Mouse (Mus musculus) liver, adult 2 months (tissue): ENCODE results near the gene Ltbp3. TPM values are rescaled to one million over a fixed set of nuclear protein-coding genes. Genes with fewer than 3 reads are reported as not detected.

ENCODE experiments used
- DNase-seq: peaks from one replicate; pipeline ENCODE4 v3.0.0-alpha.2; 2011; ENCODE audit warnings: low read depth, low spot score; ENCODE audit errors: extremely low read depth
- H3K27ac ChIP-seq: fragments of 200-500 bp; replicated peaks from 2 replicates; pipeline ENCODE4 v1.5.1; 2012; ENCODE audit warnings: low read depth, mild to moderate bottlenecking, control low read depth, inconsistent platforms, low read length; ENCODE audit not compliant: insufficient read depth
- H3K27me3 ChIP-seq: fragments of 200-500 bp; 2 replicates; pipeline ENCODE4 v1.6.1; 2012; ENCODE audit warnings: mild to moderate bottlenecking, moderate library complexity, low read length, inconsistent platforms; ENCODE audit not compliant: control insufficient read depth, insufficient read depth
- H3K36me3 ChIP-seq: fragments of 200-500 bp; 2 replicates; pipeline ENCODE4 v1.6.1; 2012; ENCODE audit warnings: low read length, inconsistent platforms; ENCODE audit not compliant: control insufficient read depth, insufficient read depth
- H3K4me1 ChIP-seq: fragments of 200-500 bp; 2 replicates; pipeline ENCODE4 v1.6.1; 2011; ENCODE audit warnings: low read length; ENCODE audit not compliant: control insufficient read depth, insufficient read depth
- H3K4me3 ChIP-seq: fragments of 200-500 bp; 2 replicates; pipeline ENCODE4 v1.5.1; 2011; ENCODE audit warnings: low read depth, mild to moderate bottlenecking, control low read depth, low read length, moderate library complexity; ENCODE audit not compliant: insufficient read depth
- H3K79me2 ChIP-seq: fragments of 200-500 bp; 2 replicates; pipeline ENCODE4 v1.6.1; 2012; ENCODE audit warnings: inconsistent platforms, mild to moderate bottlenecking, low read length, moderate library complexity; ENCODE audit not compliant: control insufficient read depth, insufficient read depth
- H3K9ac ChIP-seq: fragments of 200-500 bp; 2 replicates; pipeline ENCODE4 v1.6.1; 2012; ENCODE audit warnings: low read depth, mild to moderate bottlenecking, control low read depth, inconsistent platforms, low read length
- CTCF ChIP-seq: fragments of 200-500 bp; IDR thresholded peaks from 2 replicates; pipeline ENCODE4 v1.5.1; 2011; ENCODE audit warnings: low read depth, low read length, control low read depth
- POLR2A ChIP-seq: fragments of 200-500 bp; IDR thresholded peaks from 2 replicates; pipeline ENCODE4 v1.6.1; 2011; ENCODE audit warnings: low read length, control low read depth; ENCODE audit not compliant: insufficient read depth; ENCODE audit errors: extremely low read depth
- WGBS: fragments of 180-500 bp; shearing (Covaris S2); methylation state at CpG from one replicate; pipeline ENCODE4 v1.1.7; 2018; 5-methylcytosine and 5-hydroxymethylcytosine counted together
- polyA plus RNA-seq: library from polyadenylated mRNA; depleted of rRNA; stranded (reverse); fragments of >200 nt; gene quantifications from 2 replicates; pipeline ENCODE4 v1.2.3, GENCODE M21; 2012
- total RNA-seq: library from RNA; depleted of rRNA; stranded (reverse); fragments of >200 nt; gene quantifications from 2 replicates; pipeline ENCODE4 v1.2.3, GENCODE M21; 2014

Gene Ltbp3
- total and polyA plus RNA-seq, 2 experiments, result 1.2 to 3.4 TPM

DNA sequence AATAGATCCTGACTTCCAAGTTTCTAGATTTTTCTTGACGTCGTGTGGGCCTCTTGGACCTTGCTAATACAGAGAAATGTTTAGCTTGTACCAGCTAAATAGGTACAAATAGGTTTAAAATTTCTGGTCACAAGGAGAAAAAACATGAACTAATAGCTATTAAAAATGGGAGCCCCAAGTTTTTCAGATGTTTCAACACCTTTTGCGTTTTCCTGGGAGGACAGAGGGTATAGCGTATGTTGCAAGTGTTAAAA, 62.0 kb downstream of the Ltbp3 start:
- Histone ChIP-seq H3K9ac (peak overlapping the region; percentile 85), H3K4me3 (peak overlapping the region; percentile 71), H3K36me3 (peaks cover 12% of the 10 kb centered on the region), H3K27ac (peak overlapping the region; percentile 98), H3K79me2 (peaks cover 8% of the 10 kb centered on the region; the same call in 1 of the 2 replicates), H3K4me1 (peaks cover 8% of the 10 kb centered on the region), H3K27me3 (no peaks in the 10 kb centered on the region)
- DNase-seq, result no peak
- TF ChIP-seq CTCF, result no peak
- 0% methylated on average over 4 of the region's 4 CpGs for whole genome bisulfite sequencing

DNA sequence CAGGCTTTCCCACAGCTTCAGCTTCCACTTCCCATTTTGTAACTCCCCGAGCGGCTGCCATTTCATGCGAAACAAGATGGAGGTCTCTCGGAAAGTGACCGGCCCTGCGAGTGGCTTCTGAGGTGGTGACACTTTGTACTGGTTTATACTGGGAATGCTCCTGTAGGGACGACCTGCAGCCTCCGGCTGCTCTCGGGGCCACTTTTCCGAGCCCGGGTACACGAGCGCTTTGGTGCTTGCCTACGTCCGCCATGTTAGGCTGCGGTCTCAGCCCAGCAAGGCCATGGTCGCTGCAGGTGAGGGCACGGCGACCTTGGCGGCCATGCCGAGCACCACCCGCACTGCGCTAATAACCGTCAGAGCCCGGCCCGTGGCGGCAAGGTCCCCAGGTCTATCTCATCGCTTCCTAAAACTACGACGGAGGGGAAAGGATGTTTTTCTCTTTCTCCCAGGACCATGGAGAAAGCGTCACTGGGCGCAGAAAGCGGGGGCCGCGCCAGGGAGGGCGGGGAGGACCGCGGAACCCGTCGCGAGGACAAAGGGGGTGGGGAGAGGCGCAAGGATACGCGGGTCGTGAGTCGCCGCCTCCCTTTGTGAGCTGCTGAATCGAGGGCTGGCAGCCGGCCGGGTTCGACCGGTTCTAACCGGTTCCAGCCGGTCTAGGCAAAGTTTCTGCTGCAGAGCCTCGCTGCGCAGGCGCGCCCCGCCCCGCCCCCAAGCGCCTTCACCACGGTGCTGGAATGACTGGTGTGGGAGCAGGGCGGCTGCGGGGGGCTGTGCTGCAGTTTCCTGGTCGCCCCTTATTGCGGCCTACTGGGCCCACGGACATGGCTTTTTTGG, 62.6 kb downstream of the Ltbp3 start:
- H3K79me2 ChIP-seq, result peaks cover 8% of the 10 kb centered on the region; the same call in 1 of the 2 replicates
- peak overlapping the region; percentile 85 for H3K9ac ChIP-seq
- peaks cover 10% of the 10 kb centered on the region for H3K4me1 ChIP-seq
- peaks cover 8% of the 10 kb centered on the region for H3K36me3 ChIP-seq
- peak overlapping the region; percentile 98 for H3K27ac ChIP-seq
- DNase-seq, result peak; percentile 87
- peak overlapping the region; percentile 71 for H3K4me3 ChIP-seq
- TF ChIP-seq CTCF (no peak), POLR2A (peak; percentile 78)
- WGBS, result under 1% methylated on average over 67 of the region's 67 CpGs
- H3K27me3 ChIP-seq, result no peaks in the 10 kb centered on the region

DNA sequence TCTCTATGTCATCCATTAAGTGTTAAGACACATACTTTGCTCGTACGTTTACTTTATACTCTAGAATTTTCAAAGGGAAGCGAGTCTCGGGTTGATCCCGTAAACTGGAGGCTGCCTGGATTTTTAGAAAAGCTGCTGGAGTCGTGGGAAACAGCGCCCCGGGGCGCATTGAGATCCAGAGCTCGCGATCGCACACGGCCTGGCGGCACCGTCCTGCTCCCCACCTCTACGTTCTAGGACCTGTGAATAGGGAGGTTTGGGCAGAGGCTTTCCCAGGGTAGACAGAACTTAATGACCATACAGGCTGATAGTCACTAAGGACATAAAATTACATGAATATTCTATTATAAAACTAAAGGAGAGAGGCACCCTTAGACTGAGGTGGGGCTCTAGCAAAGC, 63.2 kb downstream of the Ltbp3 start:
- DNase-seq, result no peak
- Histone ChIP-seq H3K9ac (peak overlapping the region; percentile 77), H3K4me3 (peak overlapping the region; percentile 49), H3K36me3 (peaks cover 2% of the 10 kb centered on the region; the same call in 1 of the 2 replicates), H3K79me2 (peaks cover 8% of the 10 kb centered on the region; the same call in 1 of the 2 replicates), H3K27ac (peak overlapping the region; percentile 90), H3K27me3 (no peaks in the 10 kb centered on the region), H3K4me1 (peaks cover 10% of the 10 kb centered on the region)
- WGBS, result under 1% methylated on average over 16 of the region's 16 CpGs
- TF ChIP-seq POLR2A, result no peak
- no peak for TF ChIP-seq CTCF

DNA sequence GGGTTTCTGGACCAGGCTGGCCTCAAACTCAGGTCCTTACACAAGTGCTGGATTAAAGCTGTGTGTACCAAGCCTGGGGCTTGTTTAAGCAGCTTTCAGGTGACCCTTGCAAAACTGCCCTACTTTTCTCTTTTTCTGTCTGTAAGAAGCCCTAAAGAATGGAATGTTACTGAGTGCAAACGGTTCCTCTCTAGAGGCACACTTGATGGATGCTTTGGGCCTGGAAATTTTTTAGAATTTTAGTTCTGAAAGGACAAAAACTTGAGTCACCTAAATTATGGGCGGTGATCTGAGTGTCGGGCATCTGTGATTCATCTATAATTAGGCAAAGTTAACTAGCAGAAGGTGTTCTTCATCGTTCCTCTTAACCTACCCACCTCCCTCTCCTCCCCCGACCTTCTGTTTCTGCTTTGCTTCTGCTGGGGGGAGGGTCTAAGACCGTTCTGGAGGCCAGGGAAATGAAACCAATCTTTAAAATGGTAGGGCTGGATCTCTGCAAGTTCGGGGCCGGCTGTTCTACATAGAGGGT, 63.7 kb downstream of the Ltbp3 start:
- H3K27ac ChIP-seq, result peak overlapping the region; percentile 90
- H3K4me1 ChIP-seq, result peaks cover 10% of the 10 kb centered on the region
- 65% methylated on average over 8 of the region's 8 CpGs for WGBS
- no peak for TF ChIP-seq CTCF
- no peak for TF ChIP-seq POLR2A
- peak; percentile 17 for DNase-seq
- no peak overlapping the region for H3K4me3 ChIP-seq
- H3K9ac ChIP-seq, result peak overlapping the region; percentile 77; the same call in 1 of the 2 replicates
- peaks cover 8% of the 10 kb centered on the region; the same call in 1 of the 2 replicates for H3K79me2 ChIP-seq
- H3K27me3 ChIP-seq, result no peaks in the 10 kb centered on the region
- no peaks in the 10 kb centered on the region for H3K36me3 ChIP-seq

DNA sequence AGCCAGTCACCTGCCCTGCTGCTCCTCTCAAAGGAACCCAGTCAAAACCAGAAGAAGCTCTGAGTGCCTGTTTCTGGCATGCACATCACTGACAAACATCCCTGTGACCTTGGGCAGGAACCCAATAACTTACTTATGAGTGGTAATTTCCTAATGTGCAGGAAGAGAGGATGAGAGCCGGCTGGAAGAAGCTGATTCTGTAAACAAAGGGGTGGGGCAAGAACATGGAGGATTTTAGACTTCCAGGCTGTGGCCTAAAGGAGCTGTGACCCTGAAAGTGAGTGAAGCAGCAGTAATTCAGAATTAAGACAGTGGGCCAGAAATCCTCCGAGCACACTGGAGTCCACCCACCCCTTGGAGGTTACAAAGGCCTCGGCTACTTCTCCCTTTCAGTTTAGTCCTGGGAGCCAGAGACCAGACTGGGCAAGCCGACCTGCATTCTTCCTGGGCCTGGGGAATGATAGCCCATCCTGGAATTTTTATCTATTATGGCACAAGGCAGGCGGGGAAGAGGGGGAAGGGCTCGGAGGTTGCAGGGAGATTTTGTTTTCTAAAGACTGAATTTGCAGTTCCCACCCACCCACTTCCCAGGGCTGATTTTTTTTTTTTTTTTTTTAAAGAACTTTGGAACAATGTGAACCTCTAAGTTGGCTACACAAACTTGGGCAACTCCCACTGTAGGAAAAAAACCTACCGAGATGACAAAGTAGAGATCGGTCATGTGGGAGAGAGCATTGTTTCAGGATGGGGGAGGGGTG, 65.5 kb downstream of the Ltbp3 start:
- peak; percentile 59 for DNase-seq
- peak overlapping the region; percentile 10; the same call in 1 of the 2 replicates for H3K9ac ChIP-seq
- peak overlapping the region; percentile 84 for H3K27ac ChIP-seq
- no peak for TF ChIP-seq CTCF
- no peak for TF ChIP-seq POLR2A
- H3K4me3 ChIP-seq, result no peak overlapping the region
- 42% methylated on average over 8 of the region's 8 CpGs for WGBS
- no peaks in the 10 kb centered on the region for H3K36me3 ChIP-seq
- peaks cover 18% of the 10 kb centered on the region for H3K4me1 ChIP-seq
- H3K27me3 ChIP-seq, result no peaks in the 10 kb centered on the region
- H3K79me2 ChIP-seq, result 0 out of 2 replicates have a peak, but pooled peaks cover under 1% of the 10 kb centered on the region
